Mouse (Mus musculus) lung, postnatal 0 days (tissue): ENCODE measurements at regions not wholly inside any gene's neighbourhood (a gene's known extent, or its start where the extent isn't known, plus 50 kb on each side); places are given as distances from the start of the nearest gene placed in this dataset.

ENCODE experiments used
- ATAC-seq: fragments of 200-750 bp; cut with Nextera tagmentation; 2 replicates; pipeline ENCODE4 v1.8.0; 2017; ENCODE audit warnings: moderate library complexity
- DNase-seq: peaks from one replicate; pipeline ENCODE4 v3.0.0-alpha.2; 2016; ENCODE audit warnings: low spot score
- H3K27ac ChIP-seq: fragments of 300-500 bp; sonication (generic); 2 replicates; pipeline ENCODE4 v1.5.1; 2014; ENCODE audit warnings: antibody characterized with exemption, mild to moderate bottlenecking, low read length, mixed read lengths
- H3K27me3 ChIP-seq: fragments of 300-500 bp; sonication (generic); replicated peaks from 2 replicates; pipeline ENCODE4 v1.6.1; 2014; ENCODE audit warnings: low read length, mixed read lengths; ENCODE audit not compliant: insufficient read depth
- H3K36me3 ChIP-seq: fragments of 300-500 bp; sonication (generic); 2 replicates; pipeline ENCODE4 v1.6.1; 2014; ENCODE audit warnings: low read length, mixed read lengths; ENCODE audit not compliant: insufficient read depth
- H3K4me1 ChIP-seq: fragments of 300-500 bp; sonication (generic); 2 replicates; pipeline ENCODE4 v1.6.1; 2014; ENCODE audit warnings: antibody characterized with exemption, low read depth, low read length, mixed read lengths; ENCODE audit not compliant: insufficient read depth
- H3K4me2 ChIP-seq: fragments of 300-500 bp; sonication (generic); replicated peaks from 2 replicates; pipeline ENCODE4 v1.6.1; 2014; ENCODE audit warnings: low read depth, mild to moderate bottlenecking, low read length, moderate library complexity, mixed read lengths
- H3K4me3 ChIP-seq: fragments of 300-500 bp; sonication (generic); 2 replicates; pipeline ENCODE4 v1.5.1; 2014; ENCODE audit warnings: low read depth, low read length
- H3K9ac ChIP-seq: fragments of 300-500 bp; sonication (generic); replicated peaks from 2 replicates; pipeline ENCODE4 v1.6.1; 2014; ENCODE audit warnings: low read depth, mild to moderate bottlenecking
- H3K9me3 ChIP-seq: fragments of 300-500 bp; sonication (generic); 2 replicates; pipeline ENCODE4 v1.6.1; 2016; ENCODE audit warnings: low read length, mixed read lengths
- CTCF ChIP-seq: IDR thresholded peaks from 2 replicates; pipeline ENCODE4 v1.5.1; 2016; ENCODE audit warnings: antibody characterized with exemption, mild to moderate bottlenecking
- EP300 ChIP-seq: IDR thresholded peaks from 2 replicates; pipeline ENCODE4 v1.6.1; 2016; ENCODE audit warnings: antibody characterized with exemption, mild to moderate bottlenecking, control low read depth
- WGBS: fragments of 180-500 bp; shearing (Covaris S2); extraction: QIAGEN DNeasy Blood & Tissue Kit; methylation state at CpG from one replicate; pipeline ENCODE4 v1.1.7; 2014; 5-methylcytosine and 5-hydroxymethylcytosine counted together

DNA sequence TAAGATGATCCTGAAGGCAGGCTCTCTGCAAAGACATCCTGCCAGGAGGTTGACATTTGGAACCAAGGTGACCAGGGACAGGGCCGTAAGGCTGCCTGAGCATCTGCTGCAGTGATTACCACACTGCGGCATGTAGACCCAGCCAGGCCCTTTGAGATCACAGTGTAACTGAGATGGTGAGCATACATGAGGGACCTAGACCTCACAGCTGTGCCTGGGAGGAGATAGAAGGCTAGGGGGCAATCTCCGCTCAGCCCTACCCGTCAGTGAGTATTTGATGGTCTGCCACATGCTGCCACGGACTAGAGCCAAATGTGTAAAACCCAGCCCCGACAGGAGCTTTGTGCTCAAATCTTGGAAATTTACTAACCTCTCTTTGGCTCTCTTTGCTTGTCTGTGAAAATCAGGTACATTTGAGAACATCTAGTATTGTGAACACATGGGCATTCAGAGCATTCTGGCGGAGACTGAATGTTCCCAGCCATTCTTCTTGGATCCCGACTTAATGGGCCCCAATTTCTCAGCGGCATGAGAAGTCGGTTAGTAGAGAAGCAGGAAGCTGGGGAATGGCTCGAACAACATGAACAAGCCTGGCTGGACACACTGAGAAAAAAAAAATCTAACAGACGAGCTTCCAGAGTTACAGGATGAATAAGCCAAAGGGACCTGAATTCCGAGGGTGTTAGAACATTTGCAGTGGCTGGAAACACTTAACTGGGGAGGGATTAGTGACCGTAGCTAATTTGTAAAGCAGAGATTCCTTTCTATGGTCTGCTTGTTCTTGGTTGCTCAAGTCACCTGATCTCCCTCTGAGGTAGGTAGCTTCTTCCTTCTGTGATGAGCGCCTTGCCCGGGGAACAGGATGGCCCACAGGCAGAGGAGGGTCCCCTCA, 61.8 kb downstream of the Fam43a start:
- H3K4me3 ChIP-seq: no peak overlapping the region
- no peak overlapping the region for H3K9ac ChIP-seq
- no peak overlapping the region for H3K27ac ChIP-seq
- no peak for ATAC-seq
- 74% methylated on average over 16 of the region's 16 CpGs for WGBS
- no peak for DNase-seq
- H3K9me3 ChIP-seq: no peaks in the 10 kb centered on the region
- TF ChIP-seq EP300: no peak
- TF ChIP-seq CTCF: no peak
- H3K4me1 ChIP-seq: no peaks in the 10 kb centered on the region
- no peaks in the 10 kb centered on the region for H3K36me3 ChIP-seq
- H3K27me3 ChIP-seq: no peaks in the 10 kb centered on the region
- no peak overlapping the region for H3K4me2 ChIP-seq

DNA sequence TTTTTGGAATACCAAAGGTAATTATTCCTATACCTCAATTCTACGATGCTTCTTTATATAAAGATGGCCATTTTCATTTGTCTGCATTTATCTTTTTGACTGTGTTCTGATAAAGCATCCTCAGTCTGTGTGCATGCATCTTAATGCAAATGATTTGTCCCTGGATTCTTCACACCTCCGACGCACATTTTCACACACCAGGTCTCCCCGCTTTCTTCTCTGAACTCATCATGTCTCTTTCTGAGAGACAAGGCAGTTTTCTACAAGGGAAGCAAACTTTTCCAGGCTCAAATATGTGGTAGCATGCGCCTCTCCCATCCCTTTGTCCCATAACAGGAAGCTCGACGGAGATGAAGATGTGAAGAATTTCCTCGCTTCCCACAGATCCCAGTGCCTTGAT, 63.5 kb downstream of the Fam43a start:
- H3K27ac ChIP-seq: no peak overlapping the region
- no peaks in the 10 kb centered on the region for H3K4me1 ChIP-seq
- DNase-seq (no peak), ATAC-seq (no peak)
- H3K4me2 ChIP-seq: no peak overlapping the region
- no peaks in the 10 kb centered on the region for H3K36me3 ChIP-seq
- no peaks in the 10 kb centered on the region for H3K27me3 ChIP-seq
- no peak overlapping the region for H3K4me3 ChIP-seq
- H3K9ac ChIP-seq: no peak overlapping the region
- TF ChIP-seq EP300 (no peak), CTCF (no peak)
- no peaks in the 10 kb centered on the region for H3K9me3 ChIP-seq
- 60% methylated on average over 8 of the region's 8 CpGs for WGBS

DNA sequence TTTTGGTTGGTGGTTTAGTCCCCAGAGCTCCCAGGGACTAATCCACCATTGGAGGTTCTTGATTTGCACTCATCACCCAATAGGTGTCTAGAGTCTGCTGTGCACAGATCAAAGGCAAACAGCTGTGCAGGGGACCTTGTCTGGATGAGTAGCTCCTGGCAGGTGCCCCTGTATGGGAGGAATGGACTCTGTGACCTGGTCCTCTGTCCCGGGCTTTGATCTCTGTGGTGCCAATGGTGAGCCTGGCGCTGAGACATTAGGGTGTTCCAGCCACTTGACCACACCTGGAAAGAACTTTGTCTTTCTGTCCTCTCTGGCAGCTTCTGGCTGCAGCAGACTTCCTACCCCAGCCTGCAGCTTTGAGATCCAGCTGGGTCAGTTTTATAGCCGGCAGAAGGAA, 64.4 kb downstream of the Fam43a start:
- H3K4me1 ChIP-seq: no peaks in the 10 kb centered on the region
- DNase-seq (no peak), ATAC-seq (no peak)
- TF ChIP-seq EP300: no peak
- TF ChIP-seq CTCF: no peak
- WGBS: 73% methylated on average over 3 of the region's 3 CpGs
- no peaks in the 10 kb centered on the region for H3K9me3 ChIP-seq
- H3K4me3 ChIP-seq: no peak overlapping the region
- no peak overlapping the region for H3K9ac ChIP-seq
- H3K36me3 ChIP-seq: no peaks in the 10 kb centered on the region
- H3K4me2 ChIP-seq: no peak overlapping the region
- H3K27ac ChIP-seq: no peak overlapping the region
- H3K27me3 ChIP-seq: no peaks in the 10 kb centered on the region

DNA sequence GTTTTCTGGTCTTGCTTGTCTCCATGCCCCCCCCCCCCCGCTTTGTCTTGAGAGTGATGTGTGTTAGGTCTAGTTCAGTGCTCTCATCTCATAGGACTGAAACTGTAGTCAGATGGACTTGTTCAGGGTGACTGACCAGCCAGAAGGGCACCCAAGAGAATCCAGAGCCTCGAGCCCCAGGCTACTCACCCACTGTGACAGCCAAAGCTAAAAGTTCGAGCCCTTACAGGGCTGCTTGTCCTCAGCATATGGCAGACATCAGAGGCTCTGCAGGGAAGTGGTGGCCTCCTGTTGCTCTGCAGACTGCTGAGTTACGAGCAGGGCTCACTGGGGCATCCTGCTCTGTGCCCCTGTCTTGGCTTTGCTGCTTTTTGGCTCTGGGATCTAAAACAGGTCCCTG, 64.9 kb downstream of the Fam43a start:
- no peaks in the 10 kb centered on the region for H3K27me3 ChIP-seq
- no peak overlapping the region for H3K4me3 ChIP-seq
- H3K9ac ChIP-seq: no peak overlapping the region
- H3K9me3 ChIP-seq: no peaks in the 10 kb centered on the region
- DNase-seq (no peak), ATAC-seq (no peak)
- no peaks in the 10 kb centered on the region for H3K36me3 ChIP-seq
- no peak overlapping the region for H3K4me2 ChIP-seq
- no peaks in the 10 kb centered on the region for H3K4me1 ChIP-seq
- WGBS: 62% methylated on average over 4 of the region's 4 CpGs
- no peak overlapping the region for H3K27ac ChIP-seq
- TF ChIP-seq CTCF (no peak), EP300 (no peak)

DNA sequence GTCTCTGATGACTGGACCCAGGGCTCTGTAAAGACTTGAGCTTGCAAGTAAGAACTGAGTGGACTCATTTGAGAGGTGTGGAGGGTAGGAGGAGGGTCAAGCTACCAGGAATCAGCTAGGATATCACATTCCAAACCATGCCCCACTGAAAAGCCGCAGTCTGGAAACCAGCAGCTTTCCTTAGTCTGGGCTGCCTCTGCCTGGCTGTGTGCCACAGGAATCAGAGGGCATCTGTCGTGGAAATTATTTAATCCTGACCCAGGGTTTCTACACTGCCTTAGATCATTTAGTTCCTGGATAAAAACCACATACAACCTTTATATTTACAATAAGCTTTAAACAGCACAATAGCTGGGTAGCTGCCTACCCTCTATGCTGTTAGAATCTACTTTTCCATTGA, 66.4 kb downstream of the Fam43a start:
- Histone ChIP-seq H3K27ac (no peak overlapping the region), H3K4me3 (no peak overlapping the region), H3K4me1 (no peaks in the 10 kb centered on the region), H3K36me3 (no peaks in the 10 kb centered on the region), H3K9me3 (no peaks in the 10 kb centered on the region), H3K9ac (no peak overlapping the region), H3K4me2 (no peak overlapping the region), H3K27me3 (no peaks in the 10 kb centered on the region)
- WGBS: 30% methylated on average over 2 of the region's 2 CpGs
- DNase-seq: no peak
- no peak for ATAC-seq
- TF ChIP-seq EP300 (no peak), CTCF (no peak)

DNA sequence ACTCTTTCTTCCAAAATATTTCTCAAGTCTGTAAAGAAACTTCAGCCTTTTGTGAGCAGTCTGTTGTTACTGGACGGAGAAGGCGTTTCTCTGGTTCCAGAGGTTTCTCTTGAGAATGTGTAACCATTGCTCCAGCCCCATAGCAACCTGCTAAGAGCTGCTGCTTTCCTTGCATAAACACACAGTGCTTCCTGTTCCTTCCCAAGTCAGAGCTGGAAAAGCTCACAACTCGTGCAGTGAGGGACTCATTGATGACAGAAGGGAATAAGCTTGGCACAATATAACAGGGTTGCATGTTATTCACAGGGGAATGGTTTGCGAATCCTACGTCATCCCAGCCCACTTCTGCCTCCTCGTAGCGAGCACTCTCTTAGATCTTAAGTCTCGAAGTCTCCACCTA, 70.4 kb downstream of the Fam43a start:
- Histone ChIP-seq H3K36me3 (no peaks in the 10 kb centered on the region), H3K4me1 (peaks cover 2% of the 10 kb centered on the region; the same call in 1 of the 2 replicates), H3K9ac (no peak overlapping the region), H3K4me2 (no peak overlapping the region), H3K27me3 (no peaks in the 10 kb centered on the region), H3K4me3 (no peak overlapping the region), H3K27ac (no peak overlapping the region), H3K9me3 (no peaks in the 10 kb centered on the region)
- TF ChIP-seq EP300 (no peak), CTCF (no peak)
- ATAC-seq (peak; percentile 70), DNase-seq (peak; percentile 40)
- WGBS: 50% methylated on average over 8 of the region's 8 CpGs
